Mouse (Mus musculus): ENCODE measurements around the gene Nop16.

- 0 out of 2 replicates have a peak, but pooled peaks have one; percentile 21 for TF ChIP-seq CTCF (IDR thresholded peaks at IDR 0.05; ENCODE audit: low read depth, low read length)
- TF ChIP-seq GATA1 (IDR thresholded peaks at IDR 0.05; ENCODE audit: borderline replicate concordance, low read length) = no peak
- no peak for TF ChIP-seq TAL1 (conservative IDR thresholded peaks at IDR 0.05; ENCODE audit: low read depth, low read length)
These were observed 24.1 kb downstream of the Nop16 start for GRCm38 (mm10) chr13:54565594-54566345.

All from G1E (cell line).